Mouse (Mus musculus): ENCODE measurements at regions not wholly inside any gene's neighbourhood (a gene's known extent, or its start where the extent isn't known, plus 50 kb on each side); places are given as distances from the start of the nearest gene placed in this dataset.

DNA sequence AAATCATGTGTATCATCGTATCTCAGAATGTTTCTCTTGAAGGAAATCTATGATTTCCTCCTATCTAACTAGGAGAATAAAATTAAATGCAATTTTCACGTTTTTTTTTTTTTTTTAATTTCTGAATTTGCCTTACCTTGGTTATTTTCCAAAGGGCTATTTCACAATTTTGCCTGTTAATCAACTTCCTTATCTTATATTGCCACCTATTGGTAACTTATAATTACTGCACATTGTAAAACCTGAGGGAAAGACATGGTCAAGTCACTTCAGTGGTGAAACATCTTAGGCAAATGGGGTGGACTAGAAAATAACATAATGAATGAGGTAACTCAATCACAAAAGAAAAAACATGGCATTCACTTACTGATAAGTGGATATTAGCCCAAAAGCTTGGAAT, 232.0 kb downstream of the Nap1l3 start:
- peak; percentile 6 for DNase-seq (ENCODE audit: extremely low read depth, low read depth)
